15 mouse cellular contexts compared by ENCODE assay signal in genomic region chr6:125874742-125875141, GRCm38 (mm10).
"Had no signal": no experiment of that assay in that cellular context is flagged by ENCODE, and none has a peak within 500 bp of the region (broad histone marks: within the 10 kb centered on the region; RNA-seq: fewer than 3 reads in every experiment).

No protein-coding gene starts in this region.

- H3K4me2 ChIP-seq: neural tube, embryonic 12.5 days; neural tube, embryonic 13.5 days; stomach, embryonic 15.5 days had no signal

- H3K27ac ChIP-seq: neural tube, embryonic 12.5 days; neural tube, embryonic 13.5 days; stomach, embryonic 15.5 days had no signal

- H3K9me3 ChIP-seq: neural tube, embryonic 12.5 days; neural tube, embryonic 13.5 days; stomach, embryonic 15.5 days had no signal

- H3K9ac ChIP-seq: neural tube, embryonic 12.5 days; neural tube, embryonic 13.5 days; stomach, embryonic 15.5 days had no signal

- H3K4me3 ChIP-seq: neural tube, embryonic 12.5 days; neural tube, embryonic 13.5 days; stomach, embryonic 15.5 days had no signal

- DNase-seq: retina, postnatal 1 day; right cerebral cortex, adult 18-20 months; right cerebral cortex, postnatal 14 days; right cerebral cortex, postnatal 25 days; right cerebral cortex, postnatal 4 days; spleen, adult 18-20 months; thymus, adult 18-20 months; thymus, adult 2 months; thymus, postnatal 14 days; thymus, postnatal 25 days; thymus, postnatal 36 days; thymus, postnatal 4 days had no signal

- H3K4me1 ChIP-seq: neural tube, embryonic 12.5 days; neural tube, embryonic 13.5 days; stomach, embryonic 15.5 days had no signal

- H3K27me3 ChIP-seq: neural tube, embryonic 12.5 days; neural tube, embryonic 13.5 days; stomach, embryonic 15.5 days had no signal

- H3K36me3 ChIP-seq: neural tube, embryonic 12.5 days; neural tube, embryonic 13.5 days; stomach, embryonic 15.5 days had no signal
